Mouse (Mus musculus) ovary, postnatal 36 days (tissue): ENCODE measurements at regions not wholly inside any gene's neighbourhood (a gene's known extent, or its start where the extent isn't known, plus 50 kb on each side); places are given as distances from the start of the nearest gene placed in this dataset.

ENCODE experiments used
- DNase-seq: peaks from one replicate; pipeline ENCODE4 v3.0.0; 2022; ENCODE audit warnings: low spot score, mixed read lengths

DNA sequence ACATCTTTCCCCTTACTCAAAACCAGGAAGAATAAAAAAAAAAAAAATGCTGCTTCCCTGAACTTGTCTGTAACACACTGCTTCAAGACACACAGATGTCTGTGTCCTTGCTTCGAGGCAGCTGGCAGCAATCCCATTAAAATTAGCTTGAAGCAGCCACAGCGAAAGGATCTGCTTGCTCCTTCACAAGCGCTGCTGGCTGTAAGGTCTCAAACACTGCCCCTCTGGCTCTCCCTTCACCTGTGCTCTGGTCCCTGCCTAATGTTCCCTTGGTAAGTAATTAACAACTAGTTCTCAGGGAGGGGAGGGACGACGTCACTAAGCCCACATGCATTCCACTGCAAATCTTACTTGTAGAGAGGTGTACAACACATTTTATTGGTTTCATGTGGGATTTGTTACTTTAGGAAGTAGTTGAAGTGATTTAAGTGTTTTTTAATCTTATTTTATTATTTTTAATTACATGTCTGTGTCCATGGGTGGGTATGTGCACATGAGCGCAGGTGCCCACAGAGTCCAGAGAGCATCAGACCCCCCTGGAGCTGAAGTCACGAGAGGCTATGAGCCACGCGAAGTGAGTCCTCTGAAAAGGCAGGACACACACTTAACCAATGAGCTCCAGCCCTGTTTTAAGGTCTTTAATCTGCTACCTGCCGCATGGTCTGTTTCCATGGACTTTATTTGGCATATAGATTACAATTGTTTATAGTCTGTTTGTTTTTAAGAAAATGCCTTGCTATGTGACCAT lies 61.1 kb upstream of the Cers6 start:
- DNase-seq = peak; percentile 30

DNA sequence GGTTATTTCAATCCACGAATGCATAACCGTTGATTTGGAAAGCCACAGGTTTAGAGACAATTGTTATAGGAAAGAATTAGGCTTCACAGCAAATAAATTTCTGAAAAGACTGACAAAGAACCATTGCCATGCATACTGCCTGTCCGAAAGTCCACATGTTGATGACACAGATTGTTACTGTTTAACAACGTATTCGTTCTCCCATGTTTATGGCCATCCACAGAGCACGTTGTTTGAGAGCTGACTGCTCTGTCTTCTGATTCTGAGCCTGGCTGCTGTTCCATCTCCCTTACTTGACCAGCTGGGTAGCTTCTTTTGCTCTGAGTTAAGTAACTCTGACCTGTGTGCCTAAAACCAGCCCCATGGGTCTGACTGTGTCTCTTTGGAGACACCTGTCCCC lies 57.1 kb upstream of the Cers6 start:
- DNase-seq = no peak

DNA sequence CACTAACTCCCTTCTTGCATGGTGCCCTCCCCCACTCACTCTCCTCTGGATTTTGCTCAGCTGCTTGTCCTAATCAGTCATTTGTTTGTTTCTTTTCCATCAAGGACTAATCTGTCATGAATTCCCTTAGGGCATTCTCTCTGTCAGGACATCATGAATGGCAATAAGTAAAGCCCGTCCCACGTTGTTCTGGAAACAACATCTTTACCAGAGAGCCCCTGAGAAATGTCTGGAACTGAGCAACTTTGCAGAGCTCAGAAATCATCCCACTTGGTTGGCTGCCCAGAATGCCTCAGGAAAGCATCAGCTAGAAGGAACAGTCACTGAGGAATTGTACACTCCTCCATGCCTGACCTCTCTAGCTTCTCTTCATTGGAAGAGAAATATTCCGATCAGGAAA lies 55.4 kb upstream of the Cers6 start:
- no peak for DNase-seq

DNA sequence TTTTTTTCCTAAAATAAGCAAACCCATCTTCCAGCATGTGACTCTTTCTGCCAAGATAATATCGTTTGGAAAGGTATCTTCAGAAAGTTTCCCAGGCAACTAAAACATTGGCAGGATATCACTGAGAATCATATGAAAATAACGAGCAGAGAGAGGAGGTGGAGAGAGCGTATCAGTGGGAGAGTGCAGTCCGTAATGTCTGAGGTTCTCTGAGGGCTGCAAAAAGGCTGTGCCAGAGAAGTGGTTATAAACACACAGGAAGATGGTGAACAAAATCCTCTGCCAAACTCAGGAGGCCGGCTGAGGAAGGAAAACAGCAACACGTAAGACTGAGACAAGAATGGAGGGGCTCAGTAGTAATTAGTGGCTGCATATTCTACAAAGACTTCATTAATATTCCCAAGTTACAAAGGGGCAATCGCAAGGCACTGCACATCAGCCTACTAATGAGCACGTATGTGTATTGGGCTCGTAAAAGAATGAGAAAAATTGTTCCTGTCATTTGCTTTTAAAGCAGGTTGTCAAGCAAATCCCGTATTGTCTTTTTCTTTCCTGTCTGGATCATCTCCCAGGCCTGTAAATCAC lies 54.8 kb upstream of the Cers6 start:
- no peak for DNase-seq
